Mouse (Mus musculus) forebrain, postnatal 0 days (tissue): ENCODE measurements around the gene Cops4. TPM values are rescaled to one million over a fixed set of nuclear protein-coding genes. Genes with fewer than 3 reads are reported as not detected.

Experiments used
- ATAC-seq: fragments of 200-750 bp; cut with Nextera tagmentation; 2 replicates; pipeline ENCODE4 v1.8.0; 2017; ENCODE audit warnings: mild to moderate bottlenecking, moderate library complexity
- DNase-seq: peaks from one replicate; pipeline ENCODE4 v3.0.0-alpha.2; 2015
- H3K27ac ChIP-seq: fragments of 300-500 bp; sonication (generic); 2 replicates; pipeline ENCODE4 v1.5.1; 2014; ENCODE audit warnings: low read depth, mild to moderate bottlenecking, antibody characterized with exemption, low read length, moderate library complexity, mixed read lengths
- H3K27me3 ChIP-seq: fragments of 300-500 bp; sonication (generic); 2 replicates; pipeline ENCODE4 v1.6.1; 2014; ENCODE audit warnings: mild to moderate bottlenecking, low read length, mixed read lengths; ENCODE audit not compliant: insufficient read depth
- H3K36me3 ChIP-seq: fragments of 300-500 bp; sonication (generic); 2 replicates; pipeline ENCODE4 v1.6.1; 2014; ENCODE audit warnings: mild to moderate bottlenecking, moderate library complexity; ENCODE audit not compliant: insufficient read depth
- H3K4me1 ChIP-seq: fragments of 300-500 bp; sonication (generic); 2 replicates; pipeline ENCODE4 v1.6.1; 2014; ENCODE audit warnings: antibody characterized with exemption; ENCODE audit not compliant: insufficient read depth
- H3K4me2 ChIP-seq: fragments of 300-500 bp; sonication (generic); 2 replicates; pipeline ENCODE4 v1.6.1; 2014; ENCODE audit warnings: low read depth, mild to moderate bottlenecking, moderate library complexity
- H3K4me3 ChIP-seq: fragments of 300-500 bp; sonication (generic); 2 replicates; pipeline ENCODE4 v1.5.1; 2014; ENCODE audit warnings: low read depth, low read length, mixed read lengths
- H3K9ac ChIP-seq: fragments of 300-500 bp; sonication (generic); 2 replicates; pipeline ENCODE4 v1.6.1; 2014; ENCODE audit warnings: mild to moderate bottlenecking
- H3K9me3 ChIP-seq: fragments of 300-500 bp; sonication (generic); 2 replicates; pipeline ENCODE4 v1.6.1; 2016; ENCODE audit warnings: low read length
- CTCF ChIP-seq: sonication (generic); IDR thresholded peaks from 2 replicates; pipeline ENCODE4 v1.5.1; 2016; ENCODE audit warnings: antibody characterized with exemption, control low read depth, low read depth
- WGBS: fragments of 180-500 bp; shearing (Covaris S2); extraction: QIAGEN DNeasy Blood & Tissue Kit; methylation state at CpG from one replicate; pipeline ENCODE4 v1.1.7; 2014; 5-methylcytosine and 5-hydroxymethylcytosine counted together
- polyA plus RNA-seq: library from polyadenylated mRNA; unstranded; fragments of >200 nt; fragmentation: Nextera tagmentation; extraction: Ambion mirVana; gene quantifications from 2 replicates; pipeline ENCODE4 v1.2.1, GENCODE M21; 2015
- total RNA-seq: library from RNA; depleted of rRNA; stranded (reverse); fragments of >200 nt; gene quantifications from 2 replicates; pipeline ENCODE4 v1.2.3, GENCODE M21; 2014; rRNA removed

Gene Cops4
- 136 and 159 TPM in 2 replicates for total RNA-seq
- polyA plus RNA-seq: 172 and 184 TPM in 2 replicates

DNA sequence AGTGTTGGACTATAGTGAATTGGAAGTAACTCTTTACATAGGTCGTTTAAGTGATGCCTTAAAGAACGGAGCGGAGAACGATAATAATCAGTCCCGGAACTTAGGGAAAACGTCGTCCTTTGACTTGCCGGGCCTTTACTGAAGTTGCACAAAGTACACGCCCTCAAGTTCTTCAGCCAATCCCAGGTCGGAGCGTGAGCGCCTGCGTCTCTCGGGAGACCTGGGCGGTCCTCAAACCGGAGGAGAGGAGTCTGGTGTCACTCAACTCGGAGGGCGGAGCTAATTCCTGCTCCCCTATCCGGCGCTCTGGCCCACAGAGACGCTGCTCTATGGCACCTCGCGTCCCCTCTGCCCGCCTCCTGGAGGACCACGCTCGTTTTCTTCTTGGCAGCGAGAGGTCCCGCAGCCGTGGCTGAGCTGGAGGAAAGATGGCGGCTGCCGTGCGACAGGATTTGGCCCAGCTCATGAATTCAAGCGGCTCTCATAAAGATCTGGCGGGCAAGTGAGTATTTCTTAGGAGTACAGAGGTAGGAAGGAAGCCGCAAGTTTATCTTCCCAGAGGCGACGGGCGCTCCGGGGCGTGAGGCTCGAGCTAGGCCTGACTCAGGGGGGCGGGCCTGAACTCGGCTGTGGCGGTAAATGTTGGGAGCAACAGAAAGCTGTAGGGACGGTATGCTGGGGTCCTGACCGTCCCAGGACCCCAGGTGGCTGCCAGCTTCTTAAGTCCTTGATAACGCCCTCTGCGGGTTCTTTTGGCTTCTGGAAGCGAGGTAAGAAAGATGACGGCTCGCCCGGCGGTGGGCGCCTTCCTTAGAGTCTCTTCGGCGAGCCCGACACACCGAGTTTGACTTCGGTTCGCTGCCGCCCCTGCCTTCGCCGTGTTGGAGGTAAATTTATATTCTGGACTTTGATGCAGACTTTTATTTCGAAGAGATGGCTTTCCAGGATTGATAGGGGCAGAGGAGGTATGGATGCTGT, at the start of gene Cops4:
Cops4 (plus strand) TSS at position 261 of the 978 bp plus-strand sequence.
- H3K9me3 ChIP-seq: no peaks in the 10 kb centered on the region
- peak within 1 kb of the TSS; percentile 86 for H3K27ac ChIP-seq
- H3K36me3 ChIP-seq: no peaks in the 10 kb centered on the region
- H3K4me1 ChIP-seq: peaks cover 9% of the 10 kb centered on the region
- TF ChIP-seq CTCF: peak; percentile 39
- ATAC-seq (peak; percentile 100), DNase-seq (peak; percentile 100)
- H3K27me3 ChIP-seq: no peaks in the 10 kb centered on the region
- peak within 1 kb of the TSS; percentile 79 for H3K9ac ChIP-seq
- H3K4me2 ChIP-seq: peak within 1 kb of the TSS; percentile 71
- under 1% methylated on average over 64 of the region's 64 CpGs for WGBS
- peak within 1 kb of the TSS; percentile 90 for H3K4me3 ChIP-seq

- Histone ChIP-seq H3K9ac (no peak overlapping the region), H3K27me3 (no peaks in the 10 kb centered on the region), H3K36me3 (peaks cover 8% of the 10 kb centered on the region; the same call in 1 of the 2 replicates), H3K4me2 (no peak overlapping the region), H3K4me3 (no peak overlapping the region), H3K9me3 (no peaks in the 10 kb centered on the region), H3K27ac (no peak overlapping the region), H3K4me1 (no peaks in the 10 kb centered on the region)
- no peak for TF ChIP-seq CTCF
- no peak for ATAC-seq
- no peak for DNase-seq
- WGBS: 88% methylated on average over 3 of the region's 3 CpGs
These were observed 41.8 kb upstream of the Cops4 start for GRCm38 (mm10) chr5:100476328-100476727.

- 90% methylated on average over 9 of the region's 9 CpGs for WGBS
- H3K9me3 ChIP-seq: no peaks in the 10 kb centered on the region
These were observed 40.5 kb upstream of the Cops4 start for GRCm38 (mm10) chr5:100477604-100478003.

GRCm38 (mm10) chr5:100483569-100483968, 34.5 kb upstream of the Cops4 start:
- ATAC-seq: no peak
- Histone ChIP-seq H3K9me3 (no peaks in the 10 kb centered on the region), H3K36me3 (no peaks in the 10 kb centered on the region; the same call in 1 of the 2 replicates), H3K27ac (no peak overlapping the region), H3K9ac (no peak overlapping the region), H3K27me3 (no peaks in the 10 kb centered on the region), H3K4me1 (no peaks in the 10 kb centered on the region), H3K4me3 (no peak overlapping the region), H3K4me2 (no peak overlapping the region)
- DNase-seq: no peak
- no peak for TF ChIP-seq CTCF

More at GRCm38 (mm10) chr5:100477604-100478003, 40.5 kb upstream of the Cops4 start:
- no peak overlapping the region for H3K27ac ChIP-seq
- peaks cover 1% of the 10 kb centered on the region; the same call in 1 of the 2 replicates for H3K36me3 ChIP-seq
- H3K27me3 ChIP-seq: no peaks in the 10 kb centered on the region
- no peak for TF ChIP-seq CTCF
- no peak overlapping the region for H3K4me3 ChIP-seq
- no peak overlapping the region for H3K4me2 ChIP-seq
- DNase-seq: no peak
- no peak overlapping the region for H3K9ac ChIP-seq
- no peaks in the 10 kb centered on the region for H3K4me1 ChIP-seq
- no peak for ATAC-seq

DNA sequence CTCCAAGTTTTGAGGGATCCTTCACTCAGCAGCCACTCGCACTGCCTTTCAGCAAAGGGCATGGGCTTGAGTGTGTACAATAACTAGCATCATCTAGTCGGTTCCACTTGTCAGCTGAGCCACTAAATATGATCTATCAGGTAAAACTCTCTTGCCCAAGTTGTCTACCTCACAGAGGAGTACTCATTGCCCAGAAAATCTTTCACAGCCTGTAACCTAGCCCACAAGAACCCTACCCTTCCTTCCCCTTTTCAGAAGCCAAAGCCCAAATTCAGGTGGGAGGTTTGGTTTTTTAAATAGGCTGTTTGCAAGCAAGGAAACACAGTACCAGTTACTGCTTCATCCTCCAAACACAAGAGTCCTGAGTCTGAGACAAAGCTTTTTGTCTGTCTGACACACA, 31.0 kb upstream of the Cops4 start:
- 91% methylated on average over 2 of the region's 2 CpGs for WGBS
- Histone ChIP-seq H3K4me3 (no peak overlapping the region), H3K27ac (no peak overlapping the region), H3K27me3 (no peaks in the 10 kb centered on the region), H3K9ac (no peak overlapping the region), H3K9me3 (no peaks in the 10 kb centered on the region), H3K4me1 (no peaks in the 10 kb centered on the region), H3K36me3 (no peaks in the 10 kb centered on the region; the same call in 1 of the 2 replicates), H3K4me2 (no peak overlapping the region)
- no peak for TF ChIP-seq CTCF
- no peak for DNase-seq
- no peak for ATAC-seq

- Histone ChIP-seq H3K9me3 (no peaks in the 10 kb centered on the region), H3K27ac (no peak overlapping the region), H3K27me3 (no peaks in the 10 kb centered on the region), H3K4me2 (no peak overlapping the region), H3K36me3 (no peaks in the 10 kb centered on the region; the same call in 1 of the 2 replicates), H3K9ac (no peak overlapping the region), H3K4me3 (no peak overlapping the region), H3K4me1 (no peaks in the 10 kb centered on the region)
- no peak for TF ChIP-seq CTCF
- DNase-seq (no peak), ATAC-seq (no peak)
- WGBS: 91% methylated on average over 3 of the region's 3 CpGs
These were observed 29.9 kb upstream of the Cops4 start for GRCm38 (mm10) chr5:100488231-100488630.

DNA sequence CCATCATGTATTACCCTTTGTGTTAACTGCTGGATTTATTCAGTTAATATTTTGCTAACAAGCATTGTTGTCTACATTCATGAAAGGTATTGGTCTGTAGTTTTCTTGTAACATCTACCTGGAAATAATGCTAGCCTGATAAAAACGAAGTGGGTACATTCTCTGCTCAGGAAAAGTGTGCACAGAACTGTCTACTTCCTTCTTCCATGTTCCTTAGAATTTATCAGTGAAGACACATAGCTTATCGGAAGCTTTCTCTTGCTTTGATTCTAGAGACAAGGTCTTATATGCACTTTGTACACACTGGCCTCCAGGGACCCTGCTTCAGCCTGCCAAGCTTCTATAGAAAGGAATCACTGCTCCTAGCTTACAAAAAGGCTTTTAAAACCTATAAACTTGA, 28.8 kb upstream of the Cops4 start:
- Histone ChIP-seq H3K9me3 (no peaks in the 10 kb centered on the region), H3K27me3 (no peaks in the 10 kb centered on the region), H3K27ac (no peak overlapping the region), H3K36me3 (no peaks in the 10 kb centered on the region; the same call in 1 of the 2 replicates), H3K4me2 (no peak overlapping the region), H3K4me3 (no peak overlapping the region), H3K4me1 (no peaks in the 10 kb centered on the region), H3K9ac (no peak overlapping the region)
- no peak for ATAC-seq
- WGBS: 92% methylated on average over 2 of the region's 2 CpGs
- TF ChIP-seq CTCF: no peak
- no peak for DNase-seq
